Mouse (Mus musculus): ENCODE measurements around the gene Ugt1a5. TPM values are rescaled to one million over a fixed set of nuclear protein-coding genes. Genes with fewer than 3 reads are reported as not detected.

The Ugt1a5 gene
- polyA plus RNA-seq, 1 experiment from 2014 or later: not detected

DNA sequence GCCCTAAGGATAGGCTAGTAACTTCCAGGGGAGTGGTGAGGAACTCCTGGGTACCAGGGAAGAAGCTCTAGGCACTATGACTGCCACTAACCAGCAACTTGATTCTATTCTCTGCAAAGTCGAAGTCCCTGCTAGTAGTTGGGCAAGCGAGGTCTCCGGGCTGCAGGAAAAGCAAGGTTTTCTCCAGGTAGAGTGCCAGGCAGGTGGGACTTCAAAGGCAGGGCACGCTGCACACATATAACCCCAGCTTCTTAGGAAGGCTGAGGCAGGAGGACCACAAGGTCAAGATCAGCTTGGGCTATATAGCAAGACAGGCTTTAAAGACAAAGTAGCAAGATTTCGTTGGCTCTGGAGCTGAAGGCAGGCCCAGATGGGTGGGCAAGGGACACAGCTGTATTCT lies 98.0 kb downstream of the Ugt1a5 start:
- Histone ChIP-seq H3K9me3 (peaks cover 82% of the 10 kb centered on the region), H3K4me1 (no peaks in the 10 kb centered on the region), H3K4me3 (no peak overlapping the region), H3K27ac (replicated peaks) (no peak overlapping the region), H3K27me3 (replicated peaks; ENCODE audit: low read depth, poor library complexity, severe bottlenecking) (no peaks in the 10 kb centered on the region), H3K36me3 (replicated peaks) (peaks cover 97% of the 10 kb centered on the region)
- WGBS: 89% methylated on average over 5 of the region's 5 CpGs
- DNase-seq (ENCODE audit: low spot score): no peak

DNA sequence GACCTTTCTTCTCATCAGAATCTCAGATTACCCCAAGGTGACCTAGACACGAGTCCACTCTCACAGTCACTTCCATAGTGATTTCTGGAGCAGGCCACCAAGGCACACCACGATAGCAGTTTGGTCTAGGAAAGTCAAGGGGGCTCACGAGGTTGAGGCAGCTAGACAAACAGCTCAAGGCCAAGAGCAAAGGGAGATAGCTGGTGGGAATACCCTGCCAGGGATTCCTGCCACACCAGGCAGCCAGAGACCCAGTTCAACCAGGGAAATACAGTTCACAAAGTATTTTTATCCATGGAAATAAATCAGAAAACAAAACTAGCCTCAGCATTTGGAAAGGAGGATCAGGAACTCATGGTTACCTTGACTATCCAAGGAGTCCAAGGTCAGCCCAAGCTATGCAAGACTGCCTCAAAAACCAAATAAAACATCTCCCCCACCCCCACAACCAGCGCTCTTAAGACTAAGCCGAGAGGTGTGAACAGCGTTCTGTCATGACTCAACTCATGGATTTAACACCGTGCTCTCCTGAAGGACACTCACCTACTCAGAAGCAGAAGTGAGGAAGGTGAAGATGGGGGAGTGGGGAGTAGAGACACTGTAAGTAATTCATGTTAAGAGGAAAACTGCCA lies 98.5 kb downstream of the Ugt1a5 start:
- no peak for DNase-seq (ENCODE audit: low spot score)
- WGBS: 91% methylated on average over 7 of the region's 7 CpGs
- H3K27me3 ChIP-seq (replicated peaks; ENCODE audit: low read depth, poor library complexity, severe bottlenecking): no peaks in the 10 kb centered on the region
- H3K4me1 ChIP-seq: no peaks in the 10 kb centered on the region
- no peak overlapping the region for H3K27ac ChIP-seq (replicated peaks)
- H3K9me3 ChIP-seq: peaks cover 82% of the 10 kb centered on the region
- peaks cover 100% of the 10 kb centered on the region for H3K36me3 ChIP-seq (replicated peaks)
- H3K4me3 ChIP-seq: no peak overlapping the region

DNA sequence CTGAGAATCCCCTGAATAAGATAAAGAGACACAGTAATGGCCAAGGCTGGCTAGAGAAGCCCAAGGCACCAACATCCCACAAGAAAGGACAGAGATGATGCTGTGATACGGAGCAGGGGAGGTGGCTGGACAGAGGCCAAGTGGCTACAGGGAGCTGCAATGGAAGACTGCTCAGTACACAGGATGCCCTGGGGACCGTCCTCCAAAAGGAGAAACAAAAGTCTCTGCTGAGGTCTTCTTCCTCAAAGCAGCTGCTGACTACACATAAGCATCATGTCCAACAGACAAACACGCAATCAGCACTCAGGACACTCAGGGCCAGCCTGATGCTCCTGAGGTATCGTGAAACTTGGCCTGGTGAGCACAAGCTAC lies 99.0 kb downstream of the Ugt1a5 start:
- no peaks in the 10 kb centered on the region for H3K27me3 ChIP-seq (replicated peaks; ENCODE audit: low read depth, poor library complexity, severe bottlenecking)
- no peak for DNase-seq (ENCODE audit: low spot score)
- H3K27ac ChIP-seq (replicated peaks): no peak overlapping the region
- H3K9me3 ChIP-seq: peaks cover 82% of the 10 kb centered on the region
- H3K4me1 ChIP-seq: no peaks in the 10 kb centered on the region
- H3K36me3 ChIP-seq (replicated peaks): peaks cover 100% of the 10 kb centered on the region
- no peak overlapping the region for H3K4me3 ChIP-seq
- 77% methylated on average over 4 of the region's 4 CpGs for WGBS

DNA sequence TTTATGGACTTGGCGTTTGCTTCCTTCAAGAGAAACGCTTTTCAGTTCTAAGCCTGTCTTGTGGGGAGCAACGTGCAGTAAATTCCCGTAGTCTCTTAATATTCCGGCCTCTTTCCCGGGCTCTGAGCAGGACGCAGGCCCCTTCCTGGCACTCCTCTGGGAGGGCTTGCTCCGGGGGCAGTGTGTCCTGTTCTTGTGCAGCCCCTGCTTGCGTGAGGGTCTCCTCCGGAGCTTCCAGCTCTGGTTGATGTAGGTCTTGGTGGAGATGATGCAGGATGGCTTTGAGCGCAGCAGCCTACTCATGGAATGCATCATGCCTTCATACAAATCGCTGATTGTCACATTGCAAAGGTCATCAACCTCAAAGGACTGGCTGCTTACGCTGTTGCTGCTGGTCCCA lies 100.3 kb downstream of the Ugt1a5 start:
- Histone ChIP-seq H3K4me3 (no peak overlapping the region), H3K27me3 (replicated peaks; ENCODE audit: low read depth, poor library complexity, severe bottlenecking) (no peaks in the 10 kb centered on the region), H3K27ac (replicated peaks) (no peak overlapping the region), H3K9me3 (peaks cover 72% of the 10 kb centered on the region), H3K36me3 (replicated peaks) (peaks cover 97% of the 10 kb centered on the region), H3K4me1 (no peaks in the 10 kb centered on the region)
- WGBS: 89% methylated on average over 13 of the region's 13 CpGs
- no peak for DNase-seq (ENCODE audit: low spot score)

DNA sequence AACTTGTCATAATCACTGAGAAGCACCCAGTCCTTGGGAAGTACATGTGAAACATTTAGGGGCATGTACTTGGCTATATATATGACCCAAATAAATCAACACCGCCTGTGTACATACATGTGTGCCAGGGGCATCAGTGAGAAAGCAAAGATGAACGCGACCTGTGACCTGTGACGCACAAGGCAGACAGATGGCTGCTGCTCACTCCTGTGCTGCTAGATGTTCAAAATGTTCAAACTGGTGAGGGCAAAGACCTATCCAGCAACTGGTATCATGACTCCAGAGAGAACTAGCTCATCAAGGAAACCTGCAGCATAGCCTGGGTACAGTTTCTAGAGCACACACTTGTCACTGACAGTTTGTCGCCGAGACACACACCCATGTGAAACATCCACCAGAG lies 101.7 kb downstream of the Ugt1a5 start:
- no peak overlapping the region for H3K27ac ChIP-seq (replicated peaks)
- H3K9me3 ChIP-seq: peaks cover 60% of the 10 kb centered on the region
- H3K4me1 ChIP-seq: no peaks in the 10 kb centered on the region
- 92% methylated on average over 6 of the region's 6 CpGs for WGBS
- H3K4me3 ChIP-seq: no peak overlapping the region
- peaks cover 97% of the 10 kb centered on the region for H3K36me3 ChIP-seq (replicated peaks)
- H3K27me3 ChIP-seq (replicated peaks; ENCODE audit: low read depth, poor library complexity, severe bottlenecking): no peaks in the 10 kb centered on the region
- DNase-seq (ENCODE audit: low spot score): no peak

DNA sequence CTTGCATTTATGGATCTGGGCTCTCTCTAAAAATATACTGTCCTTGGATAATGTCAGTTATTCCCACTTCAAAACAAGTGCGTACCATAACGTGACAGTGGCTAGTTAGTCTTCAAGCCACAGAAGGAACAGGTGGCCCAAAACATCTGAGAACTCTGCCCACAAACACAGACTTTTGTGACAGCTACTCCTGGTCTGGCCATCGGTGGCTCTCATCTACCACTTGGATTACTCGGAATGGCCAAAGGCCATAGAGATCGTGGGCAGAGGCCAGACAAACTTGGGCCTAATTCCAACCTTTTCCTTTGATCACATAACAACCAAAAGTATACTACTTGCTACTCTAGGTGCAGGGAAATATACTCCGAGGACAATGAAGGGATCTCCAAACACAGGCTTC lies 102.3 kb downstream of the Ugt1a5 start:
- WGBS: 85% methylated on average over 6 of the region's 6 CpGs
- H3K4me3 ChIP-seq: no peak overlapping the region
- no peaks in the 10 kb centered on the region for H3K4me1 ChIP-seq
- no peaks in the 10 kb centered on the region for H3K27me3 ChIP-seq (replicated peaks; ENCODE audit: low read depth, poor library complexity, severe bottlenecking)
- H3K27ac ChIP-seq (replicated peaks): no peak overlapping the region
- peaks cover 97% of the 10 kb centered on the region for H3K36me3 ChIP-seq (replicated peaks)
- DNase-seq (ENCODE audit: low spot score): no peak
- peaks cover 59% of the 10 kb centered on the region for H3K9me3 ChIP-seq

Other genes starting within 250 kb of the Ugt1a5 start
- gene Usp40, start 157.5 kb upstream of the Ugt1a5 start, polyA plus RNA-seq (2016; fragmentation: Nextera tagmentation; extraction: Ambion mirVana): 36.7 and 37.5 TPM in 2 replicates
- gene Ugt1a10, start 110.6 kb upstream of the Ugt1a5 start, polyA plus RNA-seq (2016; fragmentation: Nextera tagmentation; extraction: Ambion mirVana): not detected in 2 replicates
- gene Ugt1a9, start 95.2 kb upstream of the Ugt1a5 start, polyA plus RNA-seq (2016; fragmentation: Nextera tagmentation; extraction: Ambion mirVana): not detected in 2 replicates
- not detected in 2 replicates for gene Ugt1a8, start 78.2 kb upstream of the Ugt1a5 start, polyA plus RNA-seq (2016; fragmentation: Nextera tagmentation; extraction: Ambion mirVana)
- 0.15 and 0.36 TPM in 2 replicates for gene Ugt1a7c, start 71.0 kb upstream of the Ugt1a5 start, polyA plus RNA-seq (2016; fragmentation: Nextera tagmentation; extraction: Ambion mirVana)
- not detected in 2 replicates for gene Ugt1a6b, start 62.8 kb upstream of the Ugt1a5 start, polyA plus RNA-seq (2016; fragmentation: Nextera tagmentation; extraction: Ambion mirVana)
- 0.04 and 0.45 TPM in 2 replicates for gene Ugt1a6a, start 31.2 kb upstream of the Ugt1a5 start, polyA plus RNA-seq (2016; fragmentation: Nextera tagmentation; extraction: Ambion mirVana)
- not detected in 2 replicates for gene Ugt1a2, start 34.6 kb downstream of the Ugt1a5 start, polyA plus RNA-seq (2016; fragmentation: Nextera tagmentation; extraction: Ambion mirVana)
- gene Dnajb3, start 39.8 kb downstream of the Ugt1a5 start, polyA plus RNA-seq (2016; fragmentation: Nextera tagmentation; extraction: Ambion mirVana): 10.6 and 12.2 TPM in 2 replicates
- gene Ugt1a1, start 45.9 kb downstream of the Ugt1a5 start, polyA plus RNA-seq (2016; fragmentation: Nextera tagmentation; extraction: Ambion mirVana): not detected in 2 replicates
- 1.0 and 1.1 TPM in 2 replicates for gene Mroh2a, start 61.0 kb downstream of the Ugt1a5 start, polyA plus RNA-seq (2016; fragmentation: Nextera tagmentation; extraction: Ambion mirVana)
- gene Hjurp, start 111.6 kb downstream of the Ugt1a5 start, polyA plus RNA-seq (2016; fragmentation: Nextera tagmentation; extraction: Ambion mirVana): 219 and 220 TPM in 2 replicates
- gene Trpm8, start 111.6 kb downstream of the Ugt1a5 start, polyA plus RNA-seq (2016; fragmentation: Nextera tagmentation; extraction: Ambion mirVana): not detected in 2 replicates
- 0.30 and 0.37 TPM in 2 replicates for gene Spp2, start 240.9 kb downstream of the Ugt1a5 start, polyA plus RNA-seq (2016; fragmentation: Nextera tagmentation; extraction: Ambion mirVana)

Measured in embryonic facial prominence, embryonic 10.5 days (tissue).